22 mouse cellular contexts compared by ENCODE assay signal in genomic region chr9:105967976-105968375, GRCm38 (mm10). TPM values are rescaled to one million over a fixed set of nuclear protein-coding genes. Genes with fewer than 3 reads are reported as not detected.
DNase-seq lines count a peak whose midpoint lies in the region; ATAC-seq lines count a peak whose summit lies in the region.
"Had no signal": no experiment of that assay in that cellular context is flagged by ENCODE, and none has a peak within 500 bp of the region (broad histone marks: within the 10 kb centered on the region; RNA-seq: fewer than 3 reads in every experiment).

No protein-coding gene starts in this region.

- 79% methylated on average over 5 of the region's 5 CpGs for WGBS in midbrain, embryonic 11.5 days
- WGBS in midbrain, embryonic 13.5 days = 74% methylated on average over 5 of the region's 5 CpGs
- WGBS in forebrain, embryonic 11.5 days = 73% methylated on average over 5 of the region's 5 CpGs

- H3K27ac ChIP-seq in midbrain, embryonic 11.5 days (ENCODE audit: low read depth, low read length) = no peak overlapping the region
- H3K27ac ChIP-seq in midbrain, embryonic 13.5 days = no peak overlapping the region
- H3K27ac ChIP-seq in forebrain, embryonic 11.5 days (ENCODE audit: low read depth, low read length) = no peak overlapping the region
- H3K27ac ChIP-seq: embryonic facial prominence, embryonic 10.5 days; embryonic facial prominence, embryonic 12.5 days; forebrain, embryonic 12.5 days had no signal

- no peak overlapping the region for H3K4me2 ChIP-seq in midbrain, embryonic 11.5 days
- H3K4me2 ChIP-seq in midbrain, embryonic 13.5 days (replicated peaks) = no peak overlapping the region
- no peak overlapping the region for H3K4me2 ChIP-seq in forebrain, embryonic 11.5 days (ENCODE audit: low read depth, low read length, severe bottlenecking)
- H3K4me2 ChIP-seq: embryonic facial prominence, embryonic 12.5 days; forebrain, embryonic 12.5 days had no signal

- no peaks in the 10 kb centered on the region for H3K27me3 ChIP-seq in midbrain, embryonic 11.5 days (ENCODE audit: control insufficient read depth, insufficient read depth, low read length)
- H3K27me3 ChIP-seq in midbrain, embryonic 13.5 days = no peaks in the 10 kb centered on the region
- H3K27me3 ChIP-seq in forebrain, embryonic 11.5 days (ENCODE audit: control insufficient read depth, insufficient read depth, low read length) = no peaks in the 10 kb centered on the region
- H3K27me3 ChIP-seq: embryonic facial prominence, embryonic 12.5 days; forebrain, embryonic 12.5 days had no signal

- no peak overlapping the region for H3K4me3 ChIP-seq in midbrain, embryonic 11.5 days (ENCODE audit: low read depth, low read length)
- no peak overlapping the region for H3K4me3 ChIP-seq in midbrain, embryonic 13.5 days (replicated peaks)
- H3K4me3 ChIP-seq in forebrain, embryonic 11.5 days (ENCODE audit: low read depth, low read length) = no peak overlapping the region
- H3K4me3 ChIP-seq: embryonic facial prominence, embryonic 10.5 days; embryonic facial prominence, embryonic 12.5 days; forebrain, embryonic 12.5 days had no signal

- H3K36me3 ChIP-seq in midbrain, embryonic 11.5 days (ENCODE audit: control insufficient read depth, insufficient read depth, low read length) = no peaks in the 10 kb centered on the region
- H3K36me3 ChIP-seq in midbrain, embryonic 13.5 days = no peaks in the 10 kb centered on the region
- no peaks in the 10 kb centered on the region for H3K36me3 ChIP-seq in forebrain, embryonic 11.5 days (ENCODE audit: control insufficient read depth, insufficient read depth, low read length)
- H3K36me3 ChIP-seq: embryonic facial prominence, embryonic 10.5 days; embryonic facial prominence, embryonic 12.5 days; forebrain, embryonic 12.5 days; G1E had no signal

- DNase-seq in midbrain, embryonic 11.5 days (ENCODE audit: low spot score, missing footprints) = peak; percentile 59
- DNase-seq in R1 (ENCODE audit: low read depth, low spot score) = peak; percentile 81
- no peak for DNase-seq in forebrain, embryonic 11.5 days (ENCODE audit: low spot score)
- no peak for DNase-seq in kidney, postnatal 10 days
- DNase-seq: adrenal gland, adult 8-10 months; adrenal gland, postnatal 14 days; adrenal gland, postnatal 36 days; cerebellum, adult 11-12 months; cerebellum, adult 2 months; cerebellum, adult 9-10 months; cerebellum, postnatal 10 days; cerebellum, postnatal 25 days; forebrain, postnatal 0 days had no signal

- H3K9ac ChIP-seq in midbrain, embryonic 11.5 days (ENCODE audit: low read length) = no peak overlapping the region
- H3K9ac ChIP-seq in midbrain, embryonic 13.5 days (replicated peaks) = no peak overlapping the region
- no peak overlapping the region for H3K9ac ChIP-seq in forebrain, embryonic 11.5 days (ENCODE audit: low read length)
- H3K9ac ChIP-seq: embryonic facial prominence, embryonic 12.5 days; forebrain, embryonic 12.5 days; forebrain, postnatal 0 days had no signal

- ATAC-seq in midbrain, embryonic 11.5 days (ENCODE audit: low FRiP score) = no peak
- no peak for ATAC-seq in midbrain, embryonic 13.5 days
- ATAC-seq in forebrain, embryonic 11.5 days (replicated peaks; ENCODE audit: low FRiP score) = no peak
- ATAC-seq: activated CD4-positive, CD25-positive, alpha-beta regulatory T cell, adult 4 months; forebrain, embryonic 14.5 days; forebrain, postnatal 0 days; Patski had no signal

- no peaks in the 10 kb centered on the region for H3K9me3 ChIP-seq in midbrain, embryonic 11.5 days (ENCODE audit: control insufficient read depth, low read length)
- no peaks in the 10 kb centered on the region for H3K9me3 ChIP-seq in midbrain, embryonic 13.5 days
- no peaks in the 10 kb centered on the region for H3K9me3 ChIP-seq in forebrain, embryonic 11.5 days (ENCODE audit: control insufficient read depth, low read length)
- H3K9me3 ChIP-seq: embryonic facial prominence, embryonic 10.5 days; embryonic facial prominence, embryonic 12.5 days; forebrain, embryonic 12.5 days had no signal

- H3K4me1 ChIP-seq in midbrain, embryonic 11.5 days (ENCODE audit: control insufficient read depth, insufficient read depth, low read length) = no peaks in the 10 kb centered on the region
- no peaks in the 10 kb centered on the region for H3K4me1 ChIP-seq in midbrain, embryonic 13.5 days (replicated peaks)
- no peaks in the 10 kb centered on the region for H3K4me1 ChIP-seq in forebrain, embryonic 11.5 days (replicated peaks; ENCODE audit: control insufficient read depth, insufficient read depth, low read length)
- H3K4me1 ChIP-seq: embryonic facial prominence, embryonic 12.5 days; forebrain, embryonic 12.5 days had no signal

RNA-seq across cellular contexts. Expression of gene Col6a5, which starts 7.5 kb away (rescaled TPM):
- 0.03 TPM in 2 replicates for polyA plus RNA-seq in midbrain, embryonic 11.5 days (2014; fragmentation: Nextera tagmentation; extraction: Ambion mirVana)
- polyA plus RNA-seq in midbrain, embryonic 13.5 days (2015; fragmentation: Nextera tagmentation; extraction: Ambion mirVana) = 0.09 TPM in 2 replicates
- not detected in 2 replicates for polyA plus RNA-seq in forebrain, embryonic 11.5 days (2014; fragmentation: Nextera tagmentation; extraction: Ambion mirVana)
- polyA plus RNA-seq: activated CD4-positive, CD25-positive, alpha-beta regulatory T cell, adult 4 months; C2C12; embryonic facial prominence, embryonic 10.5 days; G1E; Patski had no signal

Comparison
In these comparisons a context has a peak if more than half of its experiments do, and no peak if none do; other contexts are left out.
1. DNase-seq: peak in midbrain, embryonic 11.5 days (single experiment) and R1 (single experiment); none in forebrain, embryonic 11.5 days (single experiment) and kidney, postnatal 10 days (single experiment).